Mouse (Mus musculus) monocyte, adult 2 months (primary cell): ENCODE measurements around the gene Htra3.

Experiments
- DNase-seq, 2 experiments: peaks; one replicate each; pipeline ENCODE4 v3.0.0; 2022; ENCODE audit warnings: low spot score in 2 of 2, low read depth in 1 of 2

Gene Htra3

DNA sequence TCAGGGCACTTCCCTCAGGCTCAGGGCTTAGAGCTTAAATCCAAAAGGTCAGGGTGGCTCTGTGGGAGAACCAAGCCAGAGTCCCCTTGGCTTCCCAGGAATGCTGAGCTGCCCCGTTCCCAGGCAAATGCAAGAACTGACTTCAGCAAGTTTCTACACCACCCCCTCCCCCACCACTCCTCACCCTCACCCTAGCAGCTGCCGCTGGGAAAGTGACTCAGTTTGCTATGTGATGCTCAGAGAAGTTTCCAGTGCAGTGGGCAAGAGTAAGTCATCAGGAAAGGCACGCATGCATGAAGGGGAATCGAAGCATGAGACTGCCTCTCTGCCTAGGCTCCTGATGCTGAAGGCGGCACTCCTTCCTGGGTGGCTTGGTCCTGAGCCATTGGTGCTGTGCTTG is 62.6 kb downstream of the Htra3 start:
- no peak for DNase-seq

DNA sequence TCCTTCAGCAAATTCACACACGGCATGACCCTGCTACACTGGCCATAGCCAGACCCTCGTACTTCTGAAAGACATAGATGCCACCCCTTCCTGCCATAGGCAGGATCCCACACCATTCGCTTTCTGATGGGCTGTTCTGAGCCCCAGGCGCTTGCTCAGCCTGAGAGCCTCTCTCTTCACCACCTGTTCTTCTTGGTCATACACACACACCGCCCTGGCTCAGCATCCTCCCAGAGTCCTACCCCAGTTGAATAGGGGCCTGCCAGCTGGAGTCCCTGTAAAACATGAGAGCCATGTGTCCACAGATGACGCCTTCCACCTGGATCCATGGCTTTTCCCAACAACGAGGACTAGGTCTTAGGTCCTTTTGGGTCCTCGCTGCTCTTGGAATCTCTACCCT is 66.9 kb downstream of the Htra3 start:
- DNase-seq, result no peak

DNA sequence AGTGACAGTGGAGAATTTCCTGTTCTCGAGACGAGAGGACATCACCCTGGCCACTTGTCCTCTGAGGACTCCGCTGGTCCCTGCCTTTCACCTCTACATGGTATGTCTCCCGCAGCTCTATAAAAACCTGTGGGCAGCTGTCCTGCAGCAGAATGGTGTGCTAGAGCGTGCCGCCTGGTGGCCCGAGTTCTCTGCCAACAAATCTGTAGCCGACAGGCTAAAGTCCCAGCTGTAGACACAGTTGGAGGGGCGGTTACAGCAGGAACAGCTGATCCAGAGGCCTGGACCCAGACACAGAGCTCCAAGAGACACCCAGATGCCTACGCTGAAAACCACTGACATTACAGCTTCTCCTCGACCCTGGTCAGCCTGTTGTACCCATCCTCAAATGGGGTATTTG is 67.7 kb downstream of the Htra3 start:
- no peak for DNase-seq

DNA sequence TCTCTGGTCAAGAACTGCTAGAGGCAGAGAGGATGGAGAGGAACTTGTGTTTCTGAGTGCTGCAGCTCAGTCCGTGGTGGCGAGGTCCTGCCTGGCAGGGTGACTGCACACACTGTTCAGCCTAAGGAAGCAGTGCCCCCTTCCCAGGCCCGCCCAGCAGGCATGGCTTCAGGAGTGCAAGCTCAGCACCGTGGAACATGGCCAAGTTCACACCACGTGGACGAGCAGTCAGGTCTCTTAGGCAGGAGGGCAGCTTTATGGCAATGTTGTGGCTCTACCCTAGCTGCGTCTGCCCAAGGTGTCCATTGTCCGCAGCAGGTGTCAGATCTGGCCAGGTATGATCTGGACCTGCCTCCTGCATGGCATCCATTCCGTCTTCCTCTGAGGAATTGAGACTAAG is 68.4 kb downstream of the Htra3 start:
- no peak for DNase-seq

DNA sequence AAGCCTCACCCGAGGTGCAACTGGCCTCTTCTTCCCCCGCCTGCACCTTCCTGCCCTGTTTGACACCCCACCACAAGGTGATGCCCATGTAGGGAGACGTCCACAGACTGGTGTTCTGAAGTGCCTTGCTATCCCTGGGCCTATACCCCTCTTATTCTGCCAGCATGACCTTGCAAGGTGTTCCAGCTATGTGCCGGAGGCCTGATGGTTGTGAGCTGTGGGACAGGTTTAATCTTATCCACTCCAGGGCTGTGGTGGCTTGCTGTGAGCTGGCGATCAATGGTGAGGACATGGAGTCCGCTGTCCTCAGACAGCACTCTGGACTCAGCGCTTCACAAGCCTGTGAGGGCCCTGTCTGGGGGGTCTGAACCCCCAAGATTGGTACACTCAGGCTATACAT is 69.2 kb downstream of the Htra3 start:
- DNase-seq, result no peak

DNA sequence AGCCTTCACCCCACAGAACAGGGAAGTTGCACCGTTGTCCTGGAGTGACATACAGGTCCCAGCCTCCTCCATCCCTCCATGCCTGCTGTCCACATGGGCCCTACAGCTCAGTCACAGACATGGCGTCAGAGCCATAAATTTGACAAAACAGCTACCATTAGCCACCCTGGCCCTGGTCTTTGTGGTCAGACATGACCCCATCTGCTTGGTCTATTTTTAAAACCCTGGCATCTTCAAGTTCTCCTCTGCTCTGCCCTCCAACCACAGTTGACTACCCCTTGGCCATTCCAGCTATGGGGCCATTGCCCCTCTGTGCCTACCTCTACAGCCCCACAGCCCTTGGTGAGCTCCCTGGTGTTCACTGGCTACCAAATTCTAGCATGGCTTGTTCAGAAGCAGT is 69.6 kb downstream of the Htra3 start:
- no peak for DNase-seq

DNA sequence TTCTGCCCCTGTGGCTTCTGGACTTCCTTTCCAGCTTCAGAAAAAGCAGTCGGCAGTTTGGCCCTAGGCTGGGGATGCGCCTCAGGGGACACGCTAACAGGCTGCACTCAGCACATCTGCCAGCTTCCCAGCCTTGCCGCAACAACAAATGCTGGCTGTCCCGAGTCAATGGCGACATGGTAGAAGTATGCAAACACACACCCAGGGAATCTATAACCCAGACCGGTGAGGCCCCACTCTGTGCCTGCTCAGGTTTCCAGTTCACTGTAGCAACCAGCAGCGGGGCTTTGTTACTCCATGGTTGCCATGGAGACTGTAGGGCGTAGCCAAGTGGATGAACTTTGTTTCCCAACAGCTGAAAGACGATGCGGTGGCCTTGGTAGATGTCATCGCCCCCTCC is 70.2 kb downstream of the Htra3 start:
- DNase-seq, result no peak

DNA sequence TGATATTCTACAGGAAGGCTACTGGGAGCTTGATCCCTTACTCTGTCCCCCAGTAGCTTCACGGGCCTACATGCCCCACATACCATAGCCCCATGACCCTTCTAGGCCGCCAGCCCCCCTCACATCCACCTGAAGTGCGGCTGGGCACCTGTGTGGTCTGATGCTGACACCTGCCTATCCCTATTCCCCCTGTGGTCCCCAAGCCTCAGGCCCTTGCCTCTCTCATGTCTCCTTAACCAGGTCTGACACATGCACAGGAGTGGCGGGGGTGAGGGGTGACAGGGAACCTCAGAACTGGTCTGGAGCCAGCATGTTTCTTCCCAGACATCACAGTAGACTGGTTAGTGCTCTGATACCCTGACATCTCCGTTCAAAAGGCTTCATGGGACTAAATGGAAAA is 71.0 kb downstream of the Htra3 start:
- DNase-seq, result no peak

DNA sequence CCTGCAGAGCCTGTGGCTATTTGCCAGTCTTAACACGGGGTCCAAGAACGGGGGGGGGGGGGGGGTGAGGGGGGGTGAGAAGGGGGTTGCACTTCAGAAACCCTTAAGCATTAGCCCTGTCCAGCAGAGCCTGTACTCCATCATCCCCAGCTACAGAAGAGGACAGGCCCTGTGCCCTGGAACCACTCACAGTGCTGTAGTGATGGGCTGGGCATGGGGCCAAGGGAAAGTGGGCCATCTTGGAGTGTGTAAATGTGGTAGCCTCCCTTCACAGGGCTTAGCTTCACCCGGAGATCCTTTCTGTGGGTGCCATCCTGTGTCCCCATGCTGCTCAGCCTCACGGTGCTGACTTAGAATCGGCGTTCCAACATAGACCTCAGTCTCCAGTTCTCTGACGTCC is 71.8 kb downstream of the Htra3 start:
- DNase-seq, result no peak

DNA sequence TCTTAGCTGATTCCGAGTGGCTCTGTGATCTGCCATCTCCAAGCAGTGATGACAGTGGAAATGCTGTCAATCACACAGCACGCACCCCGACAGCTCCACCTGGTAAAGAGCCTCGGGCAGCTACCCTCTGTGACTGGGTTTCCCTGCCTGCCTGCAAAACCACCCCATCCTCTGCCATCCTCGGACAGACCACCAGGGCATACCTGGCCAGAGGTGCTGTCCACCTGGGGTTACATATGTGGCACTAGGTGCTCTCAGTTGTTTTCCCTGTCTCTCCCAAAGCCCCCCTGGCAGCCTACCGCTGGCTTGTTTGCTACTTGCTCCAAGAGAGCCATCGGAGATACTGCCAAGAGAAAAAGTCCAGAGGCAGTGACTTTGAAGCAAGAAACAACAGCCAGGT is 72.8 kb downstream of the Htra3 start:
- no peak for DNase-seq

DNA sequence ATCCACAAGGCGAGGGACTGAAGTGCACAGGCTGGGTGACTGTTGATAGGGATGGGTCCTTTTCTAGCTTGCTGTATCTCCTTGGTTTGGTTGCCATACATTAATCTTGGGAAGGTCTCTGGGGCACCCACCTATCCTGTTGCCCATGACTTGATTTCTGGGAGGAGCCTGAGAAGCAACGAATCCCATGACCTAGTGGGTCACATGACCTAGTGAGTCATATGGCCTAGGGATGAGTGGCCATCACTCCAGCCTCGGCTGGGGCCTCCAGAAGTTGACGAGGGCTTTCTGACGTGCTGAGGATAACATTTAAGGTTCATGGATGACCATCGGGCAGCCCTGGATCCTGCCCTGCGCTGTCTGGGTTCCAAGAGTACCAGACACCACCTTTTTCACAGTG is 74.2 kb downstream of the Htra3 start:
- DNase-seq, result no peak
